Mouse (Mus musculus) small intestine, adult 2 months (tissue): ENCODE measurements around the gene Abca12.

Experiments used
- CTCF ChIP-seq: fragments of 200-500 bp; IDR thresholded peaks from 2 replicates; pipeline ENCODE4 v1.5.1; 2012; ENCODE audit warnings: low read depth, mild to moderate bottlenecking, control low read depth, inconsistent platforms, low read length, moderate library complexity, mixed read lengths; ENCODE audit not compliant: insufficient replicate concordance, insufficient read length; ENCODE audit errors: extremely low read depth
- POLR2A ChIP-seq: fragments of 200-500 bp; IDR thresholded peaks from 2 replicates; pipeline ENCODE4 v1.6.1; 2012; ENCODE audit warnings: low read depth, mild to moderate bottlenecking, control low read depth, inconsistent platforms, low read length, moderate library complexity

DNA sequence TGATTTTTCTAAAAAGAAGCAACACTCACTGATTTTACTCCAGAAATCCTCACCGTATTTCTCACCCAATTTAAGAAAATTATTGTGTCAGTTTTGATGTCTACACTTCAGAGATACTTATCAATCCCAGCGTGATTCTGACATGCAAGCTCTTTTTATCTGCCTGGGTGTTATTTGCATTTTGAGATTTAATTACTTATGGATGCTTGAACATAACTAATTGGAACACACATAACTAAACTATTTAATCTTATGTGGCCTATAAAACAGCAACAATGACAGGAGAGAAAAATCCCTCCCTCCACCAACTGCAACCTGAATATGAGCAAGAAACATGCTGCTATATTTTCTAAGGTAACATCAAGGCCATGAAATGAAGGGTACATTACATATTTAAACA, 117.7 kb downstream of the Abca12 start:
- TF ChIP-seq CTCF (no peak), POLR2A (no peak)
